Mouse (Mus musculus): ENCODE measurements around the gene St6gal2. TPM values are rescaled to one million over a fixed set of nuclear protein-coding genes. Genes with fewer than 3 reads are reported as not detected.
A peak's percentile ranks its signal among the peaks of the same experiment; 100 is the strongest.

St6gal2 gene
- polyA plus RNA-seq, 1 experiment from 2014 or later = 7.4 TPM

DNA sequence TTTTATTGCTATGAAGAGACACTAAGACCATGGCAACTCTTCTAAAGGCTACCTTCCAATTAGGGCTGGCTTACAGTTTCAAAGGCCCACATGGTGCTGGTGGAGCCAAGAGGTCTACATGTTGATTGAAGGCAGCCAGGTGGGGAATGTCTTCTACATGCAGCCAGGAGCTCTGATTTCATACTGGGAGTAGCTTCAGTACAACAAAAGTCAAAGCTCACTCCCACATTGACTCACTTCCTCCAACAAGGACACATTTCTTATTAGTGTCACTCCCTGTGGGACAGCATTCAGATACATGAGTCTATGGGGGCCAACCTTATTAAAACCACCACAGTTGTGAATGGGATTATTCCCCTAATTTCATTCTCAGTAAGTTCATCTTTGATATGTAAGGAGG, 23.8 kb downstream of the St6gal2 start:
- Histone ChIP-seq H3K9ac (ENCODE audit: low read length) (no peak overlapping the region), H3K4me3 (ENCODE audit: low read depth, low read length) (no peak overlapping the region), H3K36me3 (ENCODE audit: control insufficient read depth, insufficient read depth, low read length) (no peaks in the 10 kb centered on the region), H3K4me2 (ENCODE audit: low read depth) (no peak overlapping the region), H3K27me3 (ENCODE audit: control insufficient read depth, insufficient read depth, low read length) (no peaks in the 10 kb centered on the region), H3K4me1 (ENCODE audit: control insufficient read depth, insufficient read depth, low read length) (no peaks in the 10 kb centered on the region), H3K9me3 (ENCODE audit: control insufficient read depth, low read length) (no peaks in the 10 kb centered on the region), H3K27ac (ENCODE audit: low read depth, low read length) (no peak overlapping the region)
- no peak for DNase-seq (ENCODE audit: low spot score)
- no peak for ATAC-seq (ENCODE audit: insufficient read depth, low FRiP score, low TSS enrichment)

- DNase-seq (ENCODE audit: low spot score) (no peak), ATAC-seq (ENCODE audit: insufficient read depth, low FRiP score, low TSS enrichment) (no peak)
- H3K4me2 ChIP-seq (ENCODE audit: low read depth) = no peak overlapping the region
- no peak overlapping the region for H3K4me3 ChIP-seq (ENCODE audit: low read depth, low read length)
- no peaks in the 10 kb centered on the region for H3K36me3 ChIP-seq (ENCODE audit: control insufficient read depth, insufficient read depth, low read length)
- H3K4me1 ChIP-seq (ENCODE audit: control insufficient read depth, insufficient read depth, low read length) = no peaks in the 10 kb centered on the region
- H3K9me3 ChIP-seq (ENCODE audit: control insufficient read depth, low read length) = no peaks in the 10 kb centered on the region
- WGBS = 87% methylated on average over 4 of the region's 4 CpGs
- H3K27ac ChIP-seq (ENCODE audit: low read depth, low read length) = no peak overlapping the region
- H3K27me3 ChIP-seq (ENCODE audit: control insufficient read depth, insufficient read depth, low read length) = no peaks in the 10 kb centered on the region
- no peak overlapping the region for H3K9ac ChIP-seq (ENCODE audit: low read length)
Measured at GRCm38 (mm10) chr17:55475974-55476373, 30.8 kb downstream of the St6gal2 start.

GRCm38 (mm10) chr17:55477361-55477760, 32.2 kb downstream of the St6gal2 start:
- no peak overlapping the region for H3K27ac ChIP-seq (ENCODE audit: low read depth, low read length)
- DNase-seq (ENCODE audit: low spot score) = no peak
- no peak overlapping the region for H3K9ac ChIP-seq (ENCODE audit: low read length)
- no peak overlapping the region for H3K4me2 ChIP-seq (ENCODE audit: low read depth)
- no peaks in the 10 kb centered on the region for H3K27me3 ChIP-seq (ENCODE audit: control insufficient read depth, insufficient read depth, low read length)
- no peaks in the 10 kb centered on the region for H3K9me3 ChIP-seq (ENCODE audit: control insufficient read depth, low read length)
- peak; percentile 35; the same call in 1 of the 2 replicates for ATAC-seq (ENCODE audit: insufficient read depth, low FRiP score, low TSS enrichment)
- H3K4me3 ChIP-seq (ENCODE audit: low read depth, low read length) = no peak overlapping the region
- H3K4me1 ChIP-seq (ENCODE audit: control insufficient read depth, insufficient read depth, low read length) = no peaks in the 10 kb centered on the region
- H3K36me3 ChIP-seq (ENCODE audit: control insufficient read depth, insufficient read depth, low read length) = no peaks in the 10 kb centered on the region

GRCm38 (mm10) chr17:55479367-55479766, 34.2 kb downstream of the St6gal2 start:
- H3K9me3 ChIP-seq (ENCODE audit: control insufficient read depth, low read length) = no peaks in the 10 kb centered on the region
- ATAC-seq (ENCODE audit: insufficient read depth, low FRiP score, low TSS enrichment) (no peak), DNase-seq (ENCODE audit: low spot score) (no peak)
- no peak overlapping the region for H3K9ac ChIP-seq (ENCODE audit: low read length)
- no peaks in the 10 kb centered on the region for H3K4me1 ChIP-seq (ENCODE audit: control insufficient read depth, insufficient read depth, low read length)
- 79% methylated on average over 7 of the region's 7 CpGs for WGBS
- no peaks in the 10 kb centered on the region for H3K27me3 ChIP-seq (ENCODE audit: control insufficient read depth, insufficient read depth, low read length)
- no peak overlapping the region for H3K4me3 ChIP-seq (ENCODE audit: low read depth, low read length)
- no peaks in the 10 kb centered on the region for H3K36me3 ChIP-seq (ENCODE audit: control insufficient read depth, insufficient read depth, low read length)
- H3K4me2 ChIP-seq (ENCODE audit: low read depth) = no peak overlapping the region
- no peak overlapping the region for H3K27ac ChIP-seq (ENCODE audit: low read depth, low read length)

GRCm38 (mm10) chr17:55484108-55484870, 39.1 kb downstream of the St6gal2 start:
- H3K4me1 ChIP-seq (ENCODE audit: control insufficient read depth, insufficient read depth, low read length) = no peaks in the 10 kb centered on the region
- 87% methylated on average over 7 of the region's 7 CpGs for whole genome bisulfite sequencing
- no peak for ATAC-seq (ENCODE audit: insufficient read depth, low FRiP score, low TSS enrichment)
- H3K27ac ChIP-seq (ENCODE audit: low read depth, low read length) = no peak overlapping the region
- no peak for DNase-seq (ENCODE audit: low spot score)
- H3K36me3 ChIP-seq (ENCODE audit: control insufficient read depth, insufficient read depth, low read length) = no peaks in the 10 kb centered on the region
- H3K4me2 ChIP-seq (ENCODE audit: low read depth) = no peak overlapping the region
- H3K27me3 ChIP-seq (ENCODE audit: control insufficient read depth, insufficient read depth, low read length) = no peaks in the 10 kb centered on the region
- no peak overlapping the region for H3K9ac ChIP-seq (ENCODE audit: low read length)
- H3K4me3 ChIP-seq (ENCODE audit: low read depth, low read length) = no peak overlapping the region
- H3K9me3 ChIP-seq (ENCODE audit: control insufficient read depth, low read length) = no peaks in the 10 kb centered on the region

DNA sequence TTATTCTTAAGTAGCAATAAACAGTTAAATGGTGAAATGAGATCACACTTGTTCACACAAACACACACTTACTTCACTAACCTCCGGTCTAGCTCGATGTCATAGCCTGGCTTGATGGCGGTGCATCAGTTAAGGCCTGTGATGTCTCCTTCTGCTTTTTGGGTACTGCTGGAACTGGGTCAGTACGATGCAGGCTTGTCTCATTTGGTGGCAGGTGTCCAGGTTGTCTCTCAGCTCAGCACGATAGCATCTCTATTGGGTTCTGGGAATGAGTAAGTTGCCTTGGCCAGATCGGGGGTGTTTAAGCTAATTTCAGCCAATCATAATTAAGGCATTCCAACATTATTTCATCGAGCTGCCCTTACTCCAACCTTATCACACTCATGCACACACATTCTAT, 86.7 kb downstream of the St6gal2 start:
- Histone ChIP-seq H3K36me3 (ENCODE audit: control insufficient read depth, insufficient read depth, low read length) (no peaks in the 10 kb centered on the region), H3K4me2 (ENCODE audit: low read depth) (no peak overlapping the region), H3K4me3 (ENCODE audit: low read depth, low read length) (no peak overlapping the region), H3K4me1 (ENCODE audit: control insufficient read depth, insufficient read depth, low read length) (no peaks in the 10 kb centered on the region), H3K9me3 (ENCODE audit: control insufficient read depth, low read length) (no peaks in the 10 kb centered on the region), H3K9ac (ENCODE audit: low read length) (no peak overlapping the region), H3K27ac (ENCODE audit: low read depth, low read length) (no peak overlapping the region), H3K27me3 (ENCODE audit: control insufficient read depth, insufficient read depth, low read length) (no peaks in the 10 kb centered on the region)
- DNase-seq (ENCODE audit: low spot score) (no peak), ATAC-seq (ENCODE audit: insufficient read depth, low FRiP score, low TSS enrichment) (no peak)
- WGBS = 88% methylated on average over 7 of the region's 7 CpGs

- Histone ChIP-seq H3K36me3 (ENCODE audit: control insufficient read depth, insufficient read depth, low read length) (no peaks in the 10 kb centered on the region), H3K27me3 (ENCODE audit: control insufficient read depth, insufficient read depth, low read length) (no peaks in the 10 kb centered on the region), H3K9me3 (ENCODE audit: control insufficient read depth, low read length) (no peaks in the 10 kb centered on the region), H3K27ac (ENCODE audit: low read depth, low read length) (no peak overlapping the region), H3K4me1 (ENCODE audit: control insufficient read depth, insufficient read depth, low read length) (no peaks in the 10 kb centered on the region), H3K4me2 (ENCODE audit: low read depth) (no peak overlapping the region), H3K4me3 (ENCODE audit: low read depth, low read length) (no peak overlapping the region), H3K9ac (ENCODE audit: low read length) (no peak overlapping the region)
- DNase-seq (ENCODE audit: low spot score) = no peak
- 80% methylated on average over 1 of the region's 1 CpGs for WGBS
- ATAC-seq (ENCODE audit: insufficient read depth, low FRiP score, low TSS enrichment) = no peak
Measured at GRCm38 (mm10) chr17:55548476-55548875, 103.3 kb downstream of the St6gal2 start.

GRCm38 (mm10) chr17:55561774-55562173, 116.6 kb downstream of the St6gal2 start:
- Histone ChIP-seq H3K9me3 (ENCODE audit: control insufficient read depth, low read length) (no peaks in the 10 kb centered on the region), H3K9ac (ENCODE audit: low read length) (no peak overlapping the region), H3K36me3 (ENCODE audit: control insufficient read depth, insufficient read depth, low read length) (no peaks in the 10 kb centered on the region), H3K4me1 (ENCODE audit: control insufficient read depth, insufficient read depth, low read length) (no peaks in the 10 kb centered on the region), H3K27ac (ENCODE audit: low read depth, low read length) (no peak overlapping the region), H3K4me3 (ENCODE audit: low read depth, low read length) (no peak overlapping the region), H3K27me3 (ENCODE audit: control insufficient read depth, insufficient read depth, low read length) (no peaks in the 10 kb centered on the region), H3K4me2 (ENCODE audit: low read depth) (no peak overlapping the region)
- no peak for ATAC-seq (ENCODE audit: insufficient read depth, low FRiP score, low TSS enrichment)
- 70% methylated on average over 2 of the region's 2 CpGs for WGBS
- no peak for DNase-seq (ENCODE audit: low spot score)

Data from neural tube, embryonic 11.5 days (tissue).